Mouse (Mus musculus) cerebellum, adult 11-12 months (tissue): ENCODE results near the gene Ptch1.

Source experiments
- DNase-seq: peaks from one replicate; pipeline ENCODE4 v3.0.0; 2022

Ptch1 gene

GRCm38 (mm10) chr13:63562972-63563780 is 10.2 kb downstream of the Ptch1 start:
- peak; percentile 79 for DNase-seq

DNA sequence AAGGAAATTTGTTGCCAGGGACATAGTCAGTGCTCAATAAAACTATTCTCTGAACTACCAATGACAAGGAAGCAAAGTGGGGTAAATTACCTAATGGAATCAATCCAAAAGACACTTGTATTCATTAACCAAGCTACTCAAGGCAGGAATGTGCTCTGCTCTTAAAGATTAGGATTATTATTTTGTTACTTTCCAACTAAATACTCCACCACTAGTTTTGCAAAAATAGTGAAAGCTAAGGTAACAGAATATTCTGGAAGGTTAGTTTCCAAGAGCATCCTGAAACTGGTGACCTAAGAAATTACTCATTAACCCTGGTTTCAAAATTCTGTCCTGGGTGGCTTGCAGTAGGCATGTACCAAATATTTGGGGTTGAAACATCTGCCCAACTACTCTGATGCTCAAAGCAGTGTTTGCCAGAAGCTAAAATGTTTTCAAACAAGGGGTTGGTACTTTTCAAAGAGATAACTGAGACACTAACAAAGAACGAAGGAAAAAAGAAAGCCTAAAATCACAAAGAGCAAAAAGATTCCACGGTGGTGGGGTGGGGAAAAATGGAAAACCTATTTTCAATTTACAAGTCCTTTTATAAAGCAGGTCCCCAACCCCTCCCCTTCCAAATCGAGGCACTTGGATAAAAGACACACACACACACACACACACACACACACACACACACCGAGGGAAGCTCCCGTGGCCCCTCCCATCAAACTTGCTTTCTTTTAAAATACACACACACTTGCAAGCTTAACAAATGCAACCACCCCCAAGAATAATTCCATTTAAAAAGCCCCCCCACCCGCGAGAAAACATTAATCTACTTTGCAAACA is 11.0 kb downstream of the Ptch1 start:
- peak; percentile 36 for DNase-seq

DNA sequence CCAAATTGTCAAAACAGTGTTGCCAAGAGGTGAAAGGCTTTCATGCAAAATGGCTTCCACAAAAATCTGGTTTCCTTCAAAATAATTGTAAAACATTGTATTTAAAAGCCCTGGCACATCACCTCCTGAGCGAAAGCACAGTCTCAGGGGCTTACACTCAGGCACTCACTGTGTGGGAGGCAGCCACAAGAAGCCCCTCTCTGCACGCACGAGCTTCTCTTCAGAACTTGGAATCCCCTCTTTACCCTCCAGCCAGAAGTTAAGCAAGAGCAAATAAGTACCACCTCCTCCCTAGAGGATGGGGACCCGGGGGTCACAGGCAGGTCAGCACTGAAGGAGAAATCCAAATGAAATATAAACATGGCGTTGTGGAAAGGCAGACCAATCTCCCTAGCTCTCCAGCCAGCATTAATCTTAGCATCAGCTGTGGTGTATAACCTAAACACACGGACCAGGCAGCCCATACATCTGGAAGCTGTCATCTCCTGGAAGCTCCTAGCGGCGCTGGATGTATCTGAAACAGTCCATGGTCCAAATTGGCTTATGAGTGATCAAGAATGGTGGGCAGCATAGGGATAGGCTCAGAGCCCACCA is 15.0 kb downstream of the Ptch1 start:
- DNase-seq, result no peak

- peak; percentile 25 for DNase-seq
These were observed 17.0 kb downstream of the Ptch1 start for GRCm38 (mm10) chr13:63556431-63556830.

DNA sequence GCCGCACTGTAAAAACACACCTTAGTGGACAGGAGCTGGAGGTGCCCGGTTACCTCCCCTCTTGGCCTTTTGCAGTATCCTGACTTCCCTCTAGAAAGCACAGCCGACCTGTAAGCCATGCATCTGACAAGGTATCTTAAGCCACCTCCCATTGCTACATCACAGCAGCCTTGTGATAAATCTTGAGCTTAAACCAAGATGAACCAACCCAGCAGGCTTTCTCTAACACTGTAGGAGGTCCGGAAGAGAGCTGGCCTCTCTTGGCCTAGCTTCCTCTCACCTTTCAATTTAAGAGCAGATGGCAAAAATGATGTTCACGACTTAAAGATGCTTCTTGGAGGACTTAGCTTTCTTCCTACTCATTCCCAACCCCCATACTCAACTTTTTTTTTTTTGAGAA is 17.5 kb downstream of the Ptch1 start:
- DNase-seq, result peak; percentile 23

- DNase-seq, result no peak
These were observed 18.8 kb downstream of the Ptch1 start for GRCm38 (mm10) chr13:63554569-63554968.

DNA sequence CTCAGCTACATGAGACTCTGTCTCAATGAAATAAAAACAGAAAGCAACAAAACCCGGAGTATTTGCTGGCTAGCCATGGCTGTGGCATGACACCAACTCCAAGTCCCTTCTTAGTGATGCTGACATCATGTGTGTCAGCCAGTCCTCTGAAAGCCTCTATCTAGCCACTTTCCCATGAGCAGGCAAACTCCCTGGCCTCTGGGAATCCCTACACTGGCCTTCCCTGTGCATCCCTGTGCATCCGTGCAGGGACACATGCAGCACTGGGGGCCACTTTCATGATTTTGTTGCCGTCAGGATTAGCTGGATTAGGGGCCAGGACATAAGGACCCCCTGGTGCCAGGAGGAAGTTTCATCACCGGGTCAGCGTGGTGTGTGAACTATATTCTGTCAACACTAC is 20.0 kb downstream of the Ptch1 start:
- peak; percentile 69 for DNase-seq

GRCm38 (mm10) chr13:63552291-63552932 is 21.0 kb downstream of the Ptch1 start:
- peak; percentile 99 for DNase-seq

GRCm38 (mm10) chr13:63551552-63552290 is 21.7 kb downstream of the Ptch1 start:
- DNase-seq, result no peak

- DNase-seq, result no peak
These were observed 23.0 kb downstream of the Ptch1 start for GRCm38 (mm10) chr13:63550367-63550766.

- DNase-seq, result peak; percentile 64
These were observed 24.2 kb downstream of the Ptch1 start for GRCm38 (mm10) chr13:63549210-63549609.

GRCm38 (mm10) chr13:63548571-63548970 is 24.8 kb downstream of the Ptch1 start:
- peak; percentile 97 for DNase-seq

GRCm38 (mm10) chr13:63545291-63545690 is 28.1 kb downstream of the Ptch1 start:
- DNase-seq, result no peak

DNA sequence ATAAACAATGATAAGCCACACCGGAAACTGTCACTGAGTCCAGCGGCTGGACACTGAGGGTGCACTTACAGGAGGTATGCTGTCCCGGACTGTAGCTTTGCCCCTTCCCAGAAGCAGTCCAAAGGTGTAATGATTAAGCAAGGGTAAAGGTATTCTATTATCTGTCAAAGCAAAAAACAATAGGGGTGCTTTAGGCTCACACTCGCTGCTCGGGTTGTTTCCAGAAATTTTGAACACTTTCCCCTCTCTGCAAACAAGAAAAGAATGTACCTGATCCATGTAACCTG is 28.5 kb downstream of the Ptch1 start:
- no peak for DNase-seq

DNA sequence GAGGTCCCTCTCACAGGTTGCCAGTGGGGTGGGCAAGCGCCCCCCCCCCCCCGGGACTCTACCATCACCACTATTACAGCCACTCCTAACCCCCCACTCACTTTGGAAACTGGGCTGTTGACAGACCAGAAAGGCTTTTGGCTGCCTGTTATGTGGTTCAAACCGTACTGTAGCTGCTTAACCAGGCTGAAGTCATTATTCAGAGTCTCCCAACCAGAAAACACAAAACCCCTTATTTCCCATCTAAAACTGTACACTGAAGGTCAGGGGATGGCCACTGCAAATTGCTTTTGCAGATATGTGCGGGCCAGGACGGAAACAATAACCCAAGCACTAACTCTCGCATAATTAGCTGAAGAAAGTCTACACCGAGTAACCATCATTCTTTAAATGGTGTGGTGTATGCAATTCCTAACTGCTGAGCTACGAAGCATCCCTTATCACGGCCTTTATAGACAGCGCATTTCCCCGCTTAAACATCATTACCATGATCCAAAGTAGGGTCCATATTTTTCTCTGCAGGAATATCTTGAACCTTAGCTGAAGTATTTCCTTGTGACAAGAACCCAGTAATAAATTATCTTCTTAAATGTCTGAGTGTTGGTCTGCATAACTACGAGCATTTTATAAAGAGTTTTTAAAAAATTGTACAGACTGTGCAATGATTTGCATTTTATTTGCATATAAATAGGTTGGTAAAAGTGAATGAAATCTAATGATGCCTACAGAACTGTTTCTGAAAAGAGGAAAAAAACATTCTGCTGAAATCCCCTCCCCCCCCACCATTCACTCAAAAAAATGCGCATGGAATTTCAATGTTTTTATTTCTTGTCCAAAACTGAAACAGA is 29.1 kb downstream of the Ptch1 start:
- no peak for DNase-seq

DNA sequence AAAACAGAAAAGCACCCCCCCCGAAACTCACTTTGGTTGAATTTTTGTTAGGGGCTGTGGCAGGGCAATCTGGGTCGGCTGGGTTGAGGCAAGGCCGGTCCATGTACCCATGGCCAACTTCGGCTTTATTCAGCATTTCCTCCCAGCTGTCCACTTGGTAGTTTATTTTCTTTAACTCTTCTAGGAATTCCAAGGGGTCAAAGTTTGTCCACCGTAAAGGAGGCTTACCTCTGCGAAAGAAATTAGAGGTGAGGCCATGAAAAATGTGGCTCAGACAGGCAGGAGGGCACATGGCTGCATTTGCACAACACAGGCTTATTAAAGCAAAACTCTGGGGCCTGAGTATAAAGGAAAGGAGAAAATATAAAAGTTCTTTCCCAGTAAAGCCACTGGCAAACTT is 29.9 kb downstream of the Ptch1 start:
- no peak for DNase-seq

- no peak for DNase-seq
These were observed 30.5 kb downstream of the Ptch1 start for GRCm38 (mm10) chr13:63542796-63543384.

DNA sequence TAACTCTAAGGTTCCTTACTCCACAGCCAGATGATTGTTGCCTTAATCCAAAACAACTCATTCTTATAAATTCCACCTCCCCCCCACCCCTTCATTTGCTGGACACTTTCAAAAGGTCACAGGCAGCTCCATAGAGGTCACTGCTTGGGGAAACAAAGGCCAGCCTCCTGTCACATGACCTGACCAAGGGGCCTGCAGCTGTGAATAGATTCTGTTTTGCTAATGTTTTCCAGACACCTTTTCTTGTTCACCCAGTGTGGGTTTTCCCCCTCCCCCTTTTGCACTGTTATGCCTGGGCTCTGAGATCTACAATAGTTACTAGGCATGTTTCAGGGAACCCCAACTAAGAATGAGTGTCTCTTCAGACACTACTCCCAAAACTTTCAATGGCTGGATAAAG is 31.9 kb downstream of the Ptch1 start:
- DNase-seq, result no peak

- peak; percentile 53 for DNase-seq
These were observed 32.8 kb downstream of the Ptch1 start for GRCm38 (mm10) chr13:63540584-63540983.

GRCm38 (mm10) chr13:63534981-63535380 is 38.4 kb downstream of the Ptch1 start:
- DNase-seq, result no peak

DNA sequence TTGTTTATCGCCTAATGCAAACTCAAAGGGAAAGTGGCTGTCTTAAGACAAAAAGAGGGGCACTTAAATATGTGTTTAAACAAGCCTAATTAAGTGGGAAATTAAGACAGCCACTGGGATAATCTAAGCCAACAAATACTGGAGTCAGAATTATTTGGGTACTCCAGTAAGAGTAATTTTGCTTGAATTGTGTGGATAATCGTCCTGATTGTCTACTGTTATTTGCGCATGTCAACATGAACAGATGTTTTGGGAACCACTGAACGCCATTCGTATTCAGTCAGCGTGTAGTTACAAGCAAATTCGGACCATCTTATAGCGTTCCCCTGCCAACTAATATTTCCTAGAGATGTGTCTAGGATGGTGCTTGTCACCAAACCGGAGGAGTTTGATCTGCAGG is 42.5 kb downstream of the Ptch1 start:
- no peak for DNase-seq
